In the genomic region with DNA sequence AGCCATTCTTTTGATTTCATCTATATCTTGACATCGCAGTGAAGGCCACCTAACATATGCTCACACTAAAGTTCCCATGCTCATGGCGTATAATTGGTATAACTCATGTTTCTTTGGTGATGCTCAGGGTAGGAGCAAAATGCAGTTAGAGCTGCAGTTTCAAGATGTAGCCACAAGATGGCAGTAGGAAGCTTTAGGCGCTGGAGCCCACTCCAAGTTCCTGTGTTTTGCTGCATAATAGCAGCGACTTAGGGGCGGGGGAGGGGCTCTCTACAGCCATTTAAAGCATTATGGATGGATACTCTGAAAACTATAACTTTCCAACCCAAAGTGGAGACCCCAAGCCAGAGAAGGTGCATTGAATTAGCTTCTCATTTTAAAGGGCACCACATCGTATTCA, we compare ENCODE assay signal across 8 mouse cellular contexts. TPM values are rescaled to one million over a fixed set of nuclear protein-coding genes. Genes with fewer than 3 reads are reported as not detected.
DNase-seq lines count a peak whose midpoint lies in the region; ATAC-seq and TF ChIP-seq lines count a peak whose summit lies in the region.

No protein-coding gene starts in this region.

- intact Hi-C loops in heart, postnatal 14 days (cut with DNase I), result loop anchor here (10.0 kb wide), 1 partner anchor 651 kb away; a partner anchor contains a TSS

- H3K4me3 ChIP-seq in lung, adult 2 months (replicated peaks; ENCODE audit: extremely low read depth, low read depth, low read length), result no peak overlapping the region
- H3K4me3 ChIP-seq in olfactory bulb, adult 2 months (ENCODE audit: insufficient read depth, low read depth, low read length), result no peak overlapping the region

- DNase-seq in heart, postnatal 14 days, result peak; percentile 10 to 39
- DNase-seq in heart, adult 8-10 months (ENCODE audit: low spot score), result no peak
- peak; percentile 71 for DNase-seq in ZHBTc4 (ENCODE audit: low read depth, low spot score)
- DNase-seq in fibroblast of lung, adult 2 months (ENCODE audit: low read depth), result peak; percentile 14
- peak; percentile 56 for DNase-seq in kidney, postnatal 10 days
- no peak for DNase-seq in lung, adult 2 months

- TF ChIP-seq CTCF in lung, adult 2 months (IDR thresholded peaks at IDR 0.05; ENCODE audit: insufficient read depth, low read length), result peak; percentile 66
- peak; percentile 9; the same call in 1 of the 2 replicates for TF ChIP-seq CTCF in olfactory bulb, adult 2 months (IDR thresholded peaks at IDR 0.05; ENCODE audit: insufficient read depth, low read depth, low read length)

- no peak overlapping the region for H3K27ac ChIP-seq in olfactory bulb, adult 2 months (ENCODE audit: insufficient read depth, low read depth, low read length)

- ATAC-seq in activated CD4-positive, CD25-positive, alpha-beta regulatory T cell, adult 4 months, result no peak

- 16% methylated on average over 6 of the region's 6 CpGs for WGBS in lung, adult 2 months
- WGBS in olfactory bulb, adult 2 months, result 16% methylated on average over 6 of the region's 6 CpGs

- no peak for TF ChIP-seq POLR2A in lung, adult 2 months (IDR thresholded peaks at IDR 0.05; ENCODE audit: borderline replicate concordance, extremely low read depth, low read depth, low read length)
- TF ChIP-seq POLR2A in olfactory bulb, adult 2 months (IDR thresholded peaks at IDR 0.05; ENCODE audit: insufficient read depth, low read depth, low read length), result no peak

- H3K4me1 ChIP-seq in lung, adult 2 months (ENCODE audit: control insufficient read depth, insufficient read depth, low read length), result no peaks in the 10 kb centered on the region
- H3K4me1 ChIP-seq in olfactory bulb, adult 2 months (ENCODE audit: control insufficient read depth, insufficient read depth, low read length), result no peaks in the 10 kb centered on the region

RNA-seq across cellular contexts. Expression of a gene that starts 16.4 kb away (rescaled TPM):
- total RNA-seq in heart, postnatal 14 days (2021), result not detected
- total RNA-seq in heart, adult 8-10 months (2022), result not detected
- polyA plus RNA-seq in lung, adult 2 months (2012; rRNA removed), result not detected in 2 replicates
- polyA plus RNA-seq in olfactory bulb, adult 2 months (2012; ENCODE audit: insufficient read depth, insufficient read length, low replicate concordance, missing spikeins), result not detected in 2 replicates
- polyA plus RNA-seq in activated CD4-positive, CD25-positive, alpha-beta regulatory T cell, adult 4 months (2017; shearing (Covaris generic)), result not detected

RNA-seq across cellular contexts. Expression of a gene that starts 47.1 kb away (rescaled TPM):
- 10 to 100 TPM; 13.3 to 16.4 TPM for total RNA-seq in heart, postnatal 14 days (2021)
- 10 to 100 TPM; 14.9 to 18.8 (median 17.2) TPM for total RNA-seq in heart, adult 8-10 months (2022)
- polyA plus RNA-seq in lung, adult 2 months (2012; rRNA removed), result 9.1 and 10.3 TPM in 2 replicates
- polyA plus RNA-seq in olfactory bulb, adult 2 months (2012; ENCODE audit: insufficient read depth, insufficient read length, low replicate concordance, missing spikeins), result not detected in 2 replicates
- 10 to 100 TPM; 46.6 to 48.6 TPM for polyA plus RNA-seq in activated CD4-positive, CD25-positive, alpha-beta regulatory T cell, adult 4 months (2017; shearing (Covaris generic))

Comparison
In these comparisons a context has a peak if more than half of its experiments do, and no peak if none do; other contexts are left out.
1. DNase-seq: peak in heart, postnatal 14 days (2 of 2), ZHBTc4 (single experiment), fibroblast of lung, adult 2 months (single experiment) and kidney, postnatal 10 days (single experiment); none in heart, adult 8-10 months (single experiment) and lung, adult 2 months (single experiment).